In the genomic region with DNA sequence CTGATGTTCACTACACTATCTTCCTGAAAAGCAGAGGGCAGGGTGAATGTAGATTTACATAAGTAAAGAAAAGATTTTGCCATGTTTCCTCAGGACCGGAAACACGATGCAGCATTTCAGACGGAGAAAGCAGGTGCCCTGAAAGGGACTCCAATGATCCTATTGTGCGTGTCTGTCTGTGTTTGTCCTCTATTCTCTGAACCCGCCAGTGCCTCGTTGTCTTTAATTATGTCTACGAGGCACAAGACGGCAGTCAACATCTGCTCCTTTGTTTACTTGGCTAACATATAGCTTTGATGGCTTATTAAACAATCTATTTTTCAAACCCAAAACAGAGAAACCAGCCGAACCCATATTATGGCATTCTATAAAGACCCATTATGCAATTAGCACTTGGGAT, we compare ENCODE assay signal across 19 mouse cellular contexts.
A peak's percentile ranks its signal among the peaks of the same experiment; 100 is the strongest.
DNase-seq lines count a peak whose midpoint lies in the region; ATAC-seq and TF ChIP-seq lines count a peak whose summit lies in the region.
"Had no signal": no experiment of that assay in that cellular context is flagged by ENCODE, and none has a peak within 500 bp of the region (broad histone marks: within the 10 kb centered on the region; RNA-seq: fewer than 3 reads in every experiment).

No protein-coding gene starts in this region.

- TF ChIP-seq CTCF in brain, embryonic 14.5 days (IDR thresholded peaks at IDR 0.05; ENCODE audit: borderline replicate concordance, extremely low read depth, insufficient read depth, insufficient read length): no peak

- WGBS in hindbrain, embryonic 13.5 days: 12% methylated on average over 9 of the region's 9 CpGs
- 4% methylated on average over 9 of the region's 9 CpGs for WGBS in midbrain, embryonic 15.5 days

- H3K4me2 ChIP-seq in hindbrain, embryonic 13.5 days: peak overlapping the region; percentile 20
- H3K4me2 ChIP-seq in midbrain, embryonic 15.5 days: peak overlapping the region; percentile 33
- H3K4me2 ChIP-seq: liver, embryonic 13.5 days had no signal

- H3K27ac ChIP-seq in hindbrain, embryonic 13.5 days: peak overlapping the region; percentile 75
- peak overlapping the region; percentile 49 for H3K27ac ChIP-seq in midbrain, embryonic 15.5 days
- H3K27ac ChIP-seq: gastrocnemius, adult 2 months; heart, embryonic 10.5 days; liver, embryonic 13.5 days had no signal

- peak overlapping the region; percentile 39 for H3K9ac ChIP-seq in hindbrain, embryonic 13.5 days
- H3K9ac ChIP-seq in midbrain, embryonic 15.5 days: 0 out of 2 replicates have a peak overlapping the region, but pooled peaks have one; percentile 3
- H3K9ac ChIP-seq: liver, embryonic 13.5 days had no signal

- H3K4me3 ChIP-seq in hindbrain, embryonic 13.5 days: no peak overlapping the region
- H3K4me3 ChIP-seq in midbrain, embryonic 15.5 days: no peak overlapping the region
- H3K4me3 ChIP-seq: gastrocnemius, adult 2 months; heart, embryonic 10.5 days; limb, embryonic 10.5 days; liver, embryonic 13.5 days had no signal

- H3K9me3 ChIP-seq in hindbrain, embryonic 13.5 days: no peaks in the 10 kb centered on the region
- no peaks in the 10 kb centered on the region for H3K9me3 ChIP-seq in midbrain, embryonic 15.5 days
- H3K9me3 ChIP-seq: heart, embryonic 10.5 days; limb, embryonic 10.5 days; liver, embryonic 13.5 days had no signal

- peak; percentile 23 for DNase-seq in Muller cell, postnatal 12 days (ENCODE audit: inconsistent ontology term)
- peak; percentile 80 for DNase-seq in brain, embryonic 14.5 days (ENCODE audit: low read depth)
- DNase-seq in thymus, postnatal 0 days (ENCODE audit: low spot score): no peak
- DNase-seq in urinary bladder, postnatal 25 days (ENCODE audit: low spot score): no peak
- no peak for DNase-seq in MN1 (ENCODE audit: low spot score)
- DNase-seq in ovary, adult 18-20 months (ENCODE audit: low spot score): no peak
- DNase-seq: cerebellum, adult 9-10 months; gastrocnemius, adult 2 months; kidney, adult 9 months; layer of hippocampus, adult 9-11 months; liver, embryonic 13.5 days; right cerebral cortex, postnatal 14 days; thymus, adult 2 months had no signal

- H3K4me1 ChIP-seq in hindbrain, embryonic 13.5 days (replicated peaks): peaks cover 55% of the 10 kb centered on the region
- peaks cover 40% of the 10 kb centered on the region for H3K4me1 ChIP-seq in midbrain, embryonic 15.5 days
- H3K4me1 ChIP-seq: liver, embryonic 13.5 days had no signal

- no peaks in the 10 kb centered on the region for H3K36me3 ChIP-seq in hindbrain, embryonic 13.5 days
- H3K36me3 ChIP-seq in midbrain, embryonic 15.5 days (replicated peaks): no peaks in the 10 kb centered on the region
- H3K36me3 ChIP-seq: heart, embryonic 10.5 days; limb, embryonic 10.5 days; liver, embryonic 13.5 days had no signal

- TF ChIP-seq POLR2A in brain, embryonic 14.5 days (IDR thresholded peaks at IDR 0.05; ENCODE audit: borderline replicate concordance, extremely low read depth, insufficient read depth, insufficient read length, poor library complexity, severe bottlenecking): no peak

- no peaks in the 10 kb centered on the region for H3K27me3 ChIP-seq in hindbrain, embryonic 13.5 days
- no peaks in the 10 kb centered on the region for H3K27me3 ChIP-seq in midbrain, embryonic 15.5 days (replicated peaks)
- H3K27me3 ChIP-seq: liver, embryonic 13.5 days had no signal

- no peak for ATAC-seq in hindbrain, embryonic 13.5 days (ENCODE audit: low FRiP score)
- no peak for ATAC-seq in midbrain, embryonic 15.5 days (replicated peaks)
- ATAC-seq: CD4-positive, CD25-positive, alpha-beta regulatory T cell, adult 4 months; lung, postnatal 0 days had no signal

Comparison
In these comparisons a context has a peak if more than half of its experiments do, and no peak if none do; other contexts are left out.
1. DNase-seq: peak in Muller cell, postnatal 12 days (single experiment) and brain, embryonic 14.5 days (single experiment); none in thymus, postnatal 0 days (single experiment), urinary bladder, postnatal 25 days (single experiment), MN1 (single experiment) and ovary, adult 18-20 months (single experiment).